Mouse (Mus musculus) bone marrow, adult 2 months (tissue): ENCODE results near the gene Morn5. TPM values are rescaled to one million over a fixed set of nuclear protein-coding genes. Genes with fewer than 3 reads are reported as not detected.

ENCODE experiments used
- H3K27ac ChIP-seq: fragments of 200-500 bp; 2 replicates; pipeline ENCODE4 v1.5.1; 2012; ENCODE audit warnings: low read depth, mild to moderate bottlenecking, control low read depth, inconsistent platforms, low read length; ENCODE audit not compliant: control insufficient read depth, poor library complexity, insufficient read depth
- H3K4me1 ChIP-seq: fragments of 200-500 bp; 2 replicates; pipeline ENCODE4 v1.6.1; 2011; ENCODE audit warnings: low read length; ENCODE audit not compliant: control insufficient read depth, insufficient read depth
- H3K4me3 ChIP-seq: fragments of 200-500 bp; replicated peaks from 2 replicates; pipeline ENCODE3; 2011; ENCODE audit warnings: mild to moderate bottlenecking, low read depth, low read length, control low read depth; ENCODE audit not compliant: control insufficient read depth
- CTCF ChIP-seq: fragments of 200-500 bp; IDR thresholded peaks from 2 replicates; pipeline ENCODE4 v1.5.1; 2011; ENCODE audit warnings: low read length, control low read depth; ENCODE audit not compliant: control insufficient read depth, insufficient read depth
- POLR2A ChIP-seq: fragments of 200-500 bp; IDR thresholded peaks from 2 replicates; pipeline ENCODE4 v1.6.1; 2011; ENCODE audit warnings: low read depth, mild to moderate bottlenecking, control low read depth, low read length, borderline replicate concordance; ENCODE audit not compliant: control insufficient read depth
- WGBS: fragments of 180-500 bp; shearing (Covaris S2); methylation state at CpG from one replicate; pipeline ENCODE4 v1.1.7; 2018; 5-methylcytosine and 5-hydroxymethylcytosine counted together
- polyA plus RNA-seq: library from polyadenylated mRNA; stranded (reverse); fragments of >200 nt; gene quantifications from 2 replicates; pipeline ENCODE4 v1.2.4, GENCODE M21; 2011; ENCODE audit warnings: low replicate concordance; ENCODE audit not compliant: missing spikeins, insufficient read depth, insufficient read length

Morn5 gene
- polyA plus RNA-seq, 1 experiment = not detected

DNA sequence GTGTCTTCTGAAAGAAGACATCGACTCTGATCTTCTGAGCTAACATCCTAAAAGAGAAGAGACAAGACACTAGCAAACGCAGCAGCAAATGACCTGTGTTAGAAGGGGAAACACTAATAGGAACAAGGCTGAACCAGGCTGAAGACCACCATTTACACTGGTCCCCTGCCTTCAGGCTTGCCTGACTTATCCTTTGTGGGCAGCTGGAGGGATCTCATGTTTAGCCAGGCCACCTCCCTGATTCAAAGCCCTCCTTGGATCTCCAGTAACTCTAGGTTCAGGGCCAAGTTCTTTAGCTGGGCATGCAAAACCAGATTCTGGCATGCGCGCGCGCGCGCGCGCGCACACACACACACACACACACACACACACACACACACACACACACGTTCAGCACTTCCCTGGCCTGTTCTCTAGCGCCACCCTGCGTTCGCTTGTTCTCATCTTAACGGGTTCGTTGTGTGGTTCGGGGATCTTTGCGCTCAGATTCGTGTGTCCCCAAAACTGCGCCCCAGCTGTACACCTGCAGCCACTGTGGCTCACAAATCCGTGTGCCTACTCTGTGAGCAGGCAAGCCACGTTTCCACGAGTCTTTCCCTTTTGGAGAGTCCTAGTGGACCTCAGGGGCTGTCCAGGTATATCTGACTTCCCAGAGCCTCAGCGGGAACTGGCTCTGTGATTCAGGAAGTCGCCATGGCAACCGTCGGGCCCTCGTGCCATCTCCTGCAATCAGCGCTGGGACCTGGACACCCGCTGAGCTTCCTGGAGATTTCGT is 27.7 kb upstream of the Morn5 start:
- H3K4me3 ChIP-seq = no peak overlapping the region
- peak; percentile 51 for TF ChIP-seq CTCF
- TF ChIP-seq POLR2A = no peak
- no peaks in the 10 kb centered on the region; the same call in 1 of the 2 replicates for H3K4me1 ChIP-seq
- WGBS = 11% methylated on average over 32 of the region's 32 CpGs
- H3K27ac ChIP-seq = no peak overlapping the region

- WGBS = 70% methylated on average over 3 of the region's 3 CpGs
- no peak overlapping the region for H3K4me3 ChIP-seq
- no peak overlapping the region for H3K27ac ChIP-seq
- no peak for TF ChIP-seq CTCF
- no peak for TF ChIP-seq POLR2A
- H3K4me1 ChIP-seq = no peaks in the 10 kb centered on the region; the same call in 1 of the 2 replicates
Observed at GRCm38 (mm10) chr2:36023291-36023690, 26.0 kb upstream of the Morn5 start.

DNA sequence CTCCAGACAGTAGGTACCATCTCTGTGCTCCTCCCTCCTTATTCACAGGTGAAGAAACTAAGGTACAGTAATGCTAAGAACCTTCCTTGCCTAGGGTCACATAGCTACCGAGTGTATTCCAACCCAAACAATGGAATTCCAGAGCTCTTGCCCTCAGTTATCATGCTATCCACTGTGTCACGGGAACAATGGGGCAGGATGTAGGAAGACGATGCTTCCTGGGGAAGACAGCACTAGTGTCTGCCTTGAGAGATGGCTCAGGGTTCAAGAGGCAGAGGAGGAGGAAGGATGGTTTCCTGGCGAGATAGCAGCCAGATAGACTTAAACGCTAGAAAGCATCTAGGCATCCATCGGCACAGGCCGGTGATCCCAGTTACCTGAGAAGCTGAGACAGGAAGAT is 16.4 kb upstream of the Morn5 start:
- Histone ChIP-seq H3K4me3 (no peak overlapping the region), H3K4me1 (no peaks in the 10 kb centered on the region), H3K27ac (no peak overlapping the region)
- 82% methylated on average over 7 of the region's 7 CpGs for WGBS
- TF ChIP-seq CTCF (no peak), POLR2A (no peak)

- no peak for TF ChIP-seq CTCF
- no peak for TF ChIP-seq POLR2A
- WGBS = 81% methylated on average over 7 of the region's 7 CpGs
- Histone ChIP-seq H3K27ac (no peak overlapping the region), H3K4me3 (no peak overlapping the region), H3K4me1 (no peaks in the 10 kb centered on the region)
Observed at GRCm38 (mm10) chr2:36033966-36034365, 15.3 kb upstream of the Morn5 start.

GRCm38 (mm10) chr2:36034898-36035297 is 14.4 kb upstream of the Morn5 start:
- H3K4me1 ChIP-seq = no peaks in the 10 kb centered on the region
- H3K27ac ChIP-seq = no peak overlapping the region
- TF ChIP-seq CTCF (no peak), POLR2A (no peak)
- WGBS = 24% methylated on average over 7 of the region's 7 CpGs
- H3K4me3 ChIP-seq = no peak overlapping the region

DNA sequence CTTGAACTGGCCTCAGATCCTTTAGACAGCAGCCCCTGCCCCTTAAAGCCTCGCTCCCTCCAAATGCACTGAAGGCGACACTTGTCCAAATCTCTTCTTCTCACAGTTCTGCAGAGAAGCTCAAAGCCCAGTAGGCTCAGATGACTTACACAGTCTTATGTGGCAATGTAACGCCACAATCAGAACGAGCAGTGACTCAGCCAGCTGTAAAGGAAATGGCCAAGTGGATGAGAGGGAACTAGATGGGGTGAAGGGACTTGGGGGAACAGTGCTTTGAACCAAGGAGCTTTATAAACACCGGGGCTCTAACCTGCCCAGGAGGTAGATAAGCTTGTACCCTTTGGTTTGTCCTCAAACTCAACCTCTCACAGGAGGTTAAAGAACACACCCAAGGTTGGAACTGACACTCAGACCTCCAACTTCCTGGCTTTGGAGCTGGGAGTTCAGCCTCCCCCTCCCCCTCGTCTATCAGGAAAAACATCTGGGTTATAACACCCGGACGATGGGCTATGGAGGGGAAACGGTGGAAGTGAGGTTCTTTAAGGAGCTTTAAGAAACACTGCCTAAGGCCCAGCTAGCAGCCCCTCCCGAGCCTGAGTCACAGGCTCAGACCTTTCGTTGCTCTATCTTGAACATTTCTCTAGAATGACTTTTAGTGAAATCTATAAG is 13.7 kb upstream of the Morn5 start:
- no peak overlapping the region for H3K4me3 ChIP-seq
- WGBS = 11% methylated on average over 11 of the region's 11 CpGs
- H3K4me1 ChIP-seq = no peaks in the 10 kb centered on the region
- TF ChIP-seq CTCF = no peak
- TF ChIP-seq POLR2A = no peak
- no peak overlapping the region for H3K27ac ChIP-seq

DNA sequence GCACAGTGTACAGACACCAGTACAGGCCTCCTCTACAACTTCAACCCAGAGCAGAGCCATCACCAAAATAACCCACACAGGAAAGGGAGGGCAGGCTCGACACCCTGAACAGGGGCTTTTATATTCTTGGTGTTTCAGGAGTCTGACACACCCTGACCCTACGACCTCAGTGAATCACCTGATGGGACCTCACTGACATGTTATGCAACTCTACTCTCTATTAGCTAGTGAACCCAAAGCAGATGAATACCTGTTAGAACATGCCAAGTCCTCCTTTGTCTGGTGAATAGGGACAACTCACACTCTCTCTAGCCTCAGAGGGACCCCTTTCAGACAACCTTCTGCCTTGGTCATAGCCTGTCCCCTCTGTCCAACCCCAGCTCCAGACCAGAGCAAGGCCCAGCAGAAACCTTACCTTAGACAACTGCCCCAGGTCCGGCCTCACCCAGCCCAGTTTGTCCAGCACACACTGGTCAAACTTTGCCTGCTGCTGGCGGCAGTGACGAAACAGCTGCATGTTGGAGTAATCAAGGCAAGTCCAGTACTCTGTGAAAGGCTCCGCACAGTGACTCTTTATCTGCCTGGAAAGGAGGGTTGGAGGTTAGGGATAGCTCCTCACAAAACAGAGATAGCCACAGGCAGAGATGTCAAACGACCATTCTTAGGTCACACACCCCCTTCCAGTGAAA is 9.8 kb upstream of the Morn5 start:
- WGBS = 83% methylated on average over 7 of the region's 7 CpGs

DNA sequence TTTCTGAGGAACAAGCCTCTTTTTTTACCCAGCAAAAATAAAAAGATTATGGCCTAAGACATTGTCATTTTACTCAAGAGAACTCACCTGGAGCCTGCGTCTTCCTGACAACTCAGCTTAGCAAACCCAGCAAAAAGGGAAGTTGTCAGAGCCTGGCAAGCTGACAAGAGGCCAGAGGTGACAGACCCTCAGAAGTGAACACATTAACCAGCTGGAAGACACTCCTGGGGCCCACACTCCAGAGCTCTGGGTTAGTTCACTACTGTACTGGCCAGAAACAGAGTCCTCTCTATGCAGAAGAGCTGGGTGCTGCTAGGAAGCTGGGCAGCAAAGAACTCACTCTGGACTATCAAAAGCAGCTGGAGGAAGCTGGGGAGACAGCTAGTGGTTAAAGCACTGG is 8.4 kb upstream of the Morn5 start:
- no peak for TF ChIP-seq CTCF
- TF ChIP-seq POLR2A = no peak
- Histone ChIP-seq H3K27ac (no peak overlapping the region), H3K4me1 (no peaks in the 10 kb centered on the region), H3K4me3 (no peak overlapping the region)
- WGBS = 21% methylated on average over 1 of the region's 1 CpGs

More for the DNA sequence above, 9.8 kb upstream of the Morn5 start:
- H3K4me1 ChIP-seq = no peaks in the 10 kb centered on the region
- no peak overlapping the region for H3K27ac ChIP-seq
- H3K4me3 ChIP-seq = no peak overlapping the region
- TF ChIP-seq POLR2A = no peak
- TF ChIP-seq CTCF = no peak
